Mouse (Mus musculus): ENCODE measurements around the gene Ddhd1.
"Not testable (repeated sequence)": the region's sequence is repeated elsewhere in the genome, so short reads cannot be mapped to it uniquely, and the experiment has no call there.

The Ddhd1 gene

DNA sequence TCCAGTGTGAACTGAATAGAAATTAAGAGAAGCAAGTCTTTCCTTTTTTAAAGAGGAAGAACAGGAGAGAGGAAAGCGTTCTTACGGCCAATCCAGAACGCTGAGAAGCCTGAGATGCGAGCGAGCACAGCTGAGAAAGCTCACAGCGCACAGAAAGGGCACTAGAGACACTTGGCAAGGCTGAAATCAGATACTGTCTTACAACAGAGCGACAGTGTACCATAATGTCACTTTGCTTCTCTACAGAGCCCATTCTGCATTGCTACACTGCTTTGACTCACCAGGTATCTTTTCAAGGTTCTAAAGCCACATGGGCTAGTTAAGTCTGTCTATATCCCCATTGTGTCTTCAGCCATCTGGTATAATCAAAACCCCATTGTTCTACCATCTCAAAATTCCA is 13.7 kb downstream of the Ddhd1 start:
- no peak for DNase-seq

- DNase-seq, result no peak
These were observed 14.5 kb downstream of the Ddhd1 start for GRCm38 (mm10) chr14:45643461-45643860.

- DNase-seq, result no peak
These were observed 15.1 kb downstream of the Ddhd1 start for GRCm38 (mm10) chr14:45642795-45643194.

- no peak for DNase-seq
These were observed 15.7 kb downstream of the Ddhd1 start for GRCm38 (mm10) chr14:45642217-45642616.

DNA sequence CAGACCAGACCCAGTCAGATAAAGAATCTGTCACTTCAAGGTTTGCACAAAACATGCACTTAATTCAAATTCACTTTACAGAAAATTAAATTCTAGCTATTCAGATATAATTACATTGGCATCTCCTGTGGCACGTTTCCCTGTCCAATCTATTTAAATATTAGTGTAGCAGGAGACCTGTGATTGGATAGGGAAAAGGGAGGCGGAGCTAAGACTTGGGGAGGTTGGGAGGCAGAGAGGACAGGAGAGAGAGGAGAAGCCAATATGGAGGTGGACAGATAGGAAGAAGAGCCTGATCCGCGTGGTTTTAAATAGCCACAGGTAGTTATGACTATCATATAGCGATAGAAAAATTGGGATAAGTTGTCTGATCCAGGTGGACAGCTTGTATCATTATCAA is 19.2 kb downstream of the Ddhd1 start:
- DNase-seq, result no peak

DNA sequence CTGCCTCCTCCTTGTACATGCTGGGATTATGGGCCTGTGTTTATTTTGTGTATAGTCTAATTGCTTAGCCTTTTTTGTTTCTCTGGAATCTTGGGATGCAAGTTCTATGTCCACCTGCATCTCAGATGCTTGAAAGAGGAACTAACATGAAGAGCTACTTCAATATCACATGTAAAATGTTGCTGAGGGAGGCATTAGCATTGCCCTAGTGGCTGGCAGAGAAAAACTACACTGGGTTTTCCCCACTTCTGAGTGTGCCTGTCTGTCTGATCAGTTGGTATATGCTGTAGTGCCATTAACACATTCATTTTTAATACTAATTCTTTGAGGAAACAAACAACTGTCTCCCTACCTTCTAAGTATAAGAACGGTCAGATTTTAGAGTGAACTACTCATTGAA is 22.4 kb downstream of the Ddhd1 start:
- DNase-seq, result no peak

- no peak for DNase-seq
These were observed 25.0 kb downstream of the Ddhd1 start for GRCm38 (mm10) chr14:45632756-45633537.

- no peak for DNase-seq
These were observed 27.4 kb downstream of the Ddhd1 start for GRCm38 (mm10) chr14:45630544-45630943.

DNA sequence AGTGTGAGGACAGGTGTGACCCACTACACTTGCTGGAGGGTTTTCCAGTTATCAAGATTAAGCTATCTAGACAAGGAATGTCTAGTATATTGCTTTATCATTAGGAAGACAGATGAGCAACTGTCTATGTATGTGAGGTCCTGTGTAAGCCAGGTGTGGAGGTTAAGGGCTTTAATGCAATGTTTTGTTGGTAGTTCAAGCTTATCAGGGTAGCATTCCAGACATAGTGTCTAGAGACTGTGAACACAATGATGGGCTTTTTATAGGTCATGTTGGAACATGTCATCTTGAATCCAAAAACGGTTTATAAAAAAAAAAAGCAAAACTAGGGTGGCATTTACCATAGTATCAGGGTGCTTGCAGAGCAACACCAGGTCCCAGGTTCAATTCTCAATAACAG is 28.0 kb downstream of the Ddhd1 start:
- no peak for DNase-seq

DNA sequence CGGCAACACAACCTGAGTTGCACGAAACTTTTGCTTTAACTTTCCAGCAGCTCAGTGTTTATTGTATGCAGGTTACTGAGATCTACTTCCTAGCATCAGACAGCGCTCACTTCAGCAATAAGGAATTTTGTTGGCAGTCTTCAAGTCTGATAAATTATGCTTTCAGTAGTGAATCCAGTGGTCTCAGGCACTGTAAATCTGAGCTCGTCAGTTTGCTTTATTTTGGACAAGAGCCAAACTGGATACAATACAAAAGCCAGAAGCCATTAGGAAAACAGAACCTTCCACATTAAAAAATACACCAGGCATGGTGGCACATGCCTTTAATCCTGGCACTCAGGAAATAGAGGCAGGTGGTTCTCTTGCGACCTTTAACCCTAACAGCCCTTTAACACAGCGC is 39.6 kb downstream of the Ddhd1 start:
- DNase-seq, result no peak

DNA sequence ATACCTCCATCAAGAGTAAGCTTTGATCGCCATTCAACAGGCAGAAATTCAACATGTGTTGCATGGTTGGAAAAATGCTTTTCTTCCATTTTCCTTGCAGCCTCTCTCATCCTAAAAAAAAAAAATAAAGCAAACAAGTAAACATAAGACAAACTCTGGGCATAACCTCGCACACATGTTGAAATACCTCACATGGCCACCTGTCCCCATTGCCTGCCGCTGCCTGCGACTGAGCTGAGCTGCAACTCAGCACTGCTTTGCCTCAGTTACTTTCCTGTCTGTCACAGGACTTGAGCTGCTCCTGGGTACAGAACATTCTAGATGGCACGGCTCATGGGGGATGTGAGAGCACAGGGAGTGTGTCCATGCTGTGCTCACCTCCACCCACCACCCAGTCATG is 41.4 kb downstream of the Ddhd1 start:
- DNase-seq, result no peak

DNA sequence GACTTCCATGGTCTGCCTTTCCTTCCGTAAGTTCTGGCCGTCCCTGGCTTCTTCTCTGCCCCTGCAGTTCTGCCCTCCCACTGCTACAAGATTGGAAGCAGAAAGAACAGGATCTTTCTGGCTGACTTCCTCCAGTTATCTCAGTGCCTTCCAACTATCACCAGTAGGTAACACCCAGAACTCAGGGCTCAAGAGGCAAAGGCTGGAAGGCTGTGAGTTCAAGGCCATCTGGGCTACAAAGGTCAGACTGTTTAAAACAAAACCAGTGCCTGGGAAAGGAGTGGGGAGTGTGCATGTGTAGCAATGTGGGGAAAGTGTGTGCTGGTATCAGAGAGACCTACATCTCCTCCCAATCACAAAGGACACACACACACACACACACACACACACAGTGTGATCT is 42.2 kb downstream of the Ddhd1 start:
- no peak for DNase-seq

DNA sequence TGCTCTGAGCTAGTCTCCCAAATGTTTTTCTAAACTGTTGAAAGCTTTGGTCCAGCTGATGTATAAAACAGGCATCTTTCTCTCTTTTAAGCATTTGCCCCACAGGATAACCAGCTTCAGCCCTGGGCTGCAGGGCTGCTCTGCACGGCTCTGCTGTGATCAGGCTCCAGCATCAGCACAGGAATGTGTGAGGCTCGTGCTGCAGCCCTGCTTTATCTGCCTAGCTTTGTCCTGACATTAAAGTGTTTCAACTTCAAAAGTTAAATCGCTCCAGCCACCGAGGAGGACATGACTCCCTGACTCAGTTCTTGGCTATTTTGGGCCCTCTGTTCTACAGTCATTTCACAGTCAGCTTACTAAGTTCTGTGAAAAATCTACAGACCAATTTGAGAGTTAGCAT is 43.1 kb downstream of the Ddhd1 start:
- DNase-seq, result no peak

- DNase-seq, result no peak
These were observed 43.5 kb downstream of the Ddhd1 start for GRCm38 (mm10) chr14:45614406-45614805.

DNA sequence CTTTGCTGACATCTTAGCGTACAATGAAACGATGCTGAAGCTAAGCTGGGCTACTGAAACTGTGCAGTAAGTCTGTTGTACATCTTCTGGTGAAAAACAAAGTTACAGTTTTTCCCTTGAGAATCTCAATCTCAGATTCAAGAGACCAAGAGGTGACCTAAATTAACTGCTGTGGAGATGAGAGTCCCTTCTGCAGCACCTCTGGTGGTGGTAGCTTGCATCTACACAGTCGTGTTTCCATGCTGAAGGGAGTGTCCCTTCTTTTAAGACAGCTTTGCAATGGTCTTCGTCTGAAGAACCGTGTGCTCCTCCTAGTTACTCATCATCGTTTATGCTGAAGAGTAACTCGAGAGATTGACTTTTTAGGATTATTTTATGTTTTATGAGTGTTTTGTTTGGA is 46.3 kb downstream of the Ddhd1 start:
- DNase-seq, result no peak

GRCm38 (mm10) chr14:45602002-45602401 is 55.9 kb downstream of the Ddhd1 start:
- DNase-seq, result no peak

GRCm38 (mm10) chr14:45600587-45600986 is 57.4 kb downstream of the Ddhd1 start:
- DNase-seq, result no peak

GRCm38 (mm10) chr14:45597855-45598254 is 60.1 kb downstream of the Ddhd1 start:
- no peak for DNase-seq

GRCm38 (mm10) chr14:45593261-45593660 is 64.7 kb downstream of the Ddhd1 start:
- DNase-seq, result no peak

DNA sequence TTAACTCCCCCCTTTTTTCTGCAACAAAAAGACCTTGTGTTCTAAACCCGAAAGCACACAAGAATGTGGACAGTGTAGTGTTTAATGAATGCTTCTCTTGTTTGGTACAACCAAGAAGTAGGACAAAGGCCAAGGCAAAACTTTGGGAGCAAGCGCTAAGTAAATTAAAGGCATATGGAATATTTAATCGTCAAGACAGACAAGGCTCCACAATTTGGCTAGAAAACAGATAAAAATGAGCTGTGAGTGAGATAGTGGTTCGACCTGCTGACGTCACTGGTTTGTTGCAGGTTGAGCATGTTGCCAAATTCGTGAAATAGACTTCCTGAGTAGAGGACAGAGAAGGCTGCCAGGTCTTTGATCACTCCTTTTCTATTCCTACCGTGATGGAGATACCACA is 69.5 kb downstream of the Ddhd1 start:
- DNase-seq, result no peak

DNA sequence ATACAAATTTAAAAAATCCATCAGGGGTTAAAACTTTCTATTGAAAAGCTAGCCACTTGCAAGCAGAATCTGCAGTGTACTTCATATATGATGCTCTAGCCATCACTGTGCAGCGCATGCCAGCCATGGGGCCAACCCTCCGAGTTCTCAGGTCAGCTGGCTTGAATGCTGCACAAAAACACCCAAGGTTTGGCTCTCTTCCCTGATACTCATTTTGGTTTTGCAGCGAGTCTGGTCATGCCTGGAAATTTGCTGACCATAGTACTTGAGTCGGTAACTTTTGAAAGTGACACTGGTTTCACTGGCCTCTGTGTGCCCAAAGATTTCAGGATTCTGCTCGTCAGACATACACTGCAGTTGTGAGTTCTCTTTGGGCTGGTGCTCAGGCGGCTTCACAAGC is 70.4 kb downstream of the Ddhd1 start:
- DNase-seq, result no peak

DNA sequence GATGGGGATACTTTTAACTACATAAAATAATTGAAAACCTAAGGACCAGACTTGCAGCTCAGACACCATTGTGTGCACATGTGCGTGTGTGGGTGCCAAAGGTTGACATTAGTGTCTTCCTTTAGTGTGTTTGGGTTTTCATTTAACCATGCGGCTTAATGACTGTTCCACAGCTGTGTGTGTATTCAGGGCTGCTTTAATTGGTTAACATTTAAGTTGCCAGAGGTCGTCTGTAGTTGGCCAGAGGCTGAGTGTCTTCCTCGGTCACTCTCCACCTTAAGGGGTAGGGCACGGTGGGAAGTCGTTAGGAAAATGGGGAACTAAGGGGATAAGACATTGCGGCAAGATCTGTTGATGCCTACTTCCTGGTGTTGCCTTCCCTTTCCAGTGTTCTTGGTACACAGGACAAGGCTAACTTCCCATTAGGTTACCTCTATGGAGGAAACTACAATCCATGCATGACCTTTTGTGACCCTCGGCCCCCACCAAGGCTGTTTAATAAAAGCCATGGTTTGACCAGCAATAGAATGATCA is 74.4 kb downstream of the Ddhd1 start:
- DNase-seq, result no peak

DNA sequence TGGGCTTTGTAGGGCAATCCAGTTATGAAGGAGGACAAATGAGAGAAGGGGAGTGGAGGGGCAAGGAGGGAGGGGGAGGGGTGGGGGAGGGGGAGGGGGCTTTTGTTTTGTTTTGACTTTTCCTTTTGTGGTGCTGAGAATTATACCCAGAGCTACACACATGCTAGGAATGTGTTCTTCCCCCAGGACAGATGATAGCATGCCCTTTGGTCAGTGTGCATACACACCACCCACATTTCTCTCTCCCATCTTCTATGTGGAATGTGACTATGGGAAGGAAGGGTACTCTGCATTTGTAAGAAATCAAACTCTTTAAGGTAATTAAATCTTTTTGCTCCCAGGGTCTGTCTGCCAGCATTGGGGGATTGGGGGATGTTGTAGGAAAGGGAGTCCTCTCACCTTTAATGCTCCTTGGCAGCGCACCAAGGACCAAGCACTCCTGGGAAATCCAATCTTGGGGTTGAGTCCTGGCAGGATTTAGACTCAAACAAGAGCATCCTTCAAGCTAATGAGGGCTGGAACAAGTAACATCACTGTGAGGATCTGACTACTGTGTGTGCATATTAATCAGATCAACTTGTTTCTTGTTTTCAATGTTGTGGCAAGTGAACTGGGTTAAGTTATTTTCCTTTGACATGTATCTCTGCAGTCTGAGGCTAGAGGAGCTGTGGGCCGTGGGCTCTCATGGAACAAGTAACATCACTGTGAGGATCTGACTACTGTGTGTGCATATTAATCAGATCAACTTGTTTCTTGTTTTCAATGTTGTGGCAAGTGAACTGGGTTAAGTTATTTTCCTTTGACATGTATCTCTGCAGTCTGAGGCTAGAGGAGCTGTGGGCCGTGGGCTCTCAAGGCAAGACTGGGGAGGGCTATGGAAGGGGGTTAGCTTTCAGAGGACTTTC is 76.8 kb downstream of the Ddhd1 start:
- DNase-seq, result not testable (repeated sequence)

All from thymus, postnatal 14 days (tissue).